Mouse (Mus musculus): ENCODE results near the gene Gm17509.
"Not testable (repeated sequence)": the region's sequence is repeated elsewhere in the genome, so short reads cannot be mapped to it uniquely, and the experiment has no call there.

Gm17509 gene

DNA sequence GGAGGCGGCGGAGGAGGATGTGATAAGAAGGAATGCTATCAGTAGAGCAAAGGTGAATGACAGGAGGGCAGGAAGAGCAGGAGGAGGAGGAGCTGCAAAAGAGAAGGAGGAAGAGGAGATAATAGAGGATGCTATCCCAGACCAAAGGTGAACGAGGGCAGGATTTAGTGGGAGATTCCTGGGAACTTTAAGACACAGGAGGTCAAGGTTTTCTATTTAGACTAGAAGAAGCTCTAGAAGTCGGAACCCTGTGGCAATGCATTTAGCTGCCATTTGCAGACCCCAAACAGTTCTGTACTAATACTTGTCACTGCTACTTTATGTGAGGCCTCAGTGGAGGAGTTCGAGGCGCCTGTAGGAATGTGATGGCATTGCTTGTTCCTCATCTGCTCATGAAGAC lies 12.6 kb downstream of the Gm17509 start, which contains the start of gene Emb:
Gene Emb, plus strand, starts transcription at position 301 of the 400 bp plus-strand sequence.
- no peak for DNase-seq (ENCODE audit: low spot score in 2 of 2)

DNA sequence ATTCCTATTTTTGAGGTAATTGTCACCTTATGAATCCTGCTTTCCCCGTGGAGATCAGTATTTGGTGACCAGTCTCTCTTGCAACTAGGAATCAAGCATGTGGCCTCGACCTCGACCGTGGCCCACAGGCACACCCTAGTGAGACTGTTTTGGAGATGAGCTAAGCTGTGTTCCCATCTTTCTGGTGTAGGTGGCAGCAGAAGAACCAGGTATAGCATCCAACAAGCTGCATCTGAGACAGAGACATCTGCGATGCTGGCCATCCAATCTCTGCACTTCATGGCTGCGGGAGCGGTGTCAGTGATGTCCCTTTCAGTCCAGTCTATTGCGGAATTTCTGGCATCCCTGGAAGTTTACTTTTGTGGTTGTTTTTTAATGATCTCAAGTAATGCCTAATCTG lies 14.8 kb downstream of the Gm17509 start:
- DNase-seq (ENCODE audit: low spot score in 2 of 2), result no peak

DNA sequence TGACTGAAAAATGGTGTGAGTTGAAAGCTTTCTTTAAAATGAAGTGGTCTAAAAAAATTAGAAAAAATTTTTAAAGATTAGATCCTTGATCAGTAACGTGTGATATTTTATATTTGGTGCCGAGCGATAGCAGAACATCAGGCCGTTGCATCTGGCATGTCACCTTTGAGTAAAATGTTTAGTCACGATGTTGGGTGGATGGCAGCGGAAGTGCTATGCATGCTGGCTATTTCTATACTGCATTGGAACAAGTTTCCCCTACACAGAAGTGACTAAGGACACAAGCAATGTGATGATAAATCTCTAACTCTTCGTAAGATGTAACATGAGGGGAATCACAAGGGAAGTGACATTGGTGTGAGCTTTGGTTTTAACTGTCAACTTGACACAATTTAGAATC lies 16.2 kb downstream of the Gm17509 start:
- no peak for DNase-seq (ENCODE audit: low spot score in 2 of 2)

DNA sequence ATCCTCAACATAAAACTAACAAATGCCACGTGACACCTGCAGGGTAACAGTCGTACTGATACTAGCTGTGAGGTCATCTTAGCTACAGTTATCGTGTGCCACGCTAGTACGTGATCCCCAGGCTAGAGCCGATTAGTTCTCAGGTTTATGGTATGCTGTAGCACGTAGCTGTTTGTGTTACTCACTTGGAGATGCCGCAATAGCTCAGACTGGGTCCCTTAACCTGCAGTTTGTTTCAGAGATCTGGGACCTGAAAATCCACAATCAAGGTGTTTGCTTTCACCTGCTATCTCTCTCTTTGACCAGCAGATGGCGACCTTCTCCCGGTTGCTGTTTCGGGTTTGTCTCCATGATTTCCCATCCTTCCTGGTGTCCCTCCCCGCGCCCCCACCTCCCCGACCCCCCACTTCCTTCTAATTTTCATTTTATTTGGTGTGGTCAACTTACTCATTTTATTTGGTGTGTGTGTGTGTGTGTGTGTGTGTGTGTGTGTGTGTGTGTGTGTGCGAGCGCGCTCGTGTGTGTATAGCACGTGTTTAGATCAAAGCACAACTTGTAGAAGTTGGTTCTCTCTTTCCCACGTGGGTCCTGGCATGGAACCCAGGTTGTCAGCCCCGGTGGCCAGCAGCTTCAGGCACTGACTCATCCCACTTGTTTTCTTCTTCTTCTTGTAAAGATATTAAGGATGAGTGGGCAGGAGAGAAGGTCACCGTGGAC lies 18.0 kb downstream of the Gm17509 start:
- no peak for DNase-seq (ENCODE audit: low spot score in 2 of 2)

GRCm38 (mm10) chr13:117198402-117199083 lies 22.3 kb downstream of the Gm17509 start:
- DNase-seq (ENCODE audit: low spot score in 2 of 2), result peak; percentile 85 to 90

- no peak for DNase-seq (ENCODE audit: low spot score in 2 of 2)
Measured at GRCm38 (mm10) chr13:117197666-117198065, 23.2 kb downstream of the Gm17509 start.

DNA sequence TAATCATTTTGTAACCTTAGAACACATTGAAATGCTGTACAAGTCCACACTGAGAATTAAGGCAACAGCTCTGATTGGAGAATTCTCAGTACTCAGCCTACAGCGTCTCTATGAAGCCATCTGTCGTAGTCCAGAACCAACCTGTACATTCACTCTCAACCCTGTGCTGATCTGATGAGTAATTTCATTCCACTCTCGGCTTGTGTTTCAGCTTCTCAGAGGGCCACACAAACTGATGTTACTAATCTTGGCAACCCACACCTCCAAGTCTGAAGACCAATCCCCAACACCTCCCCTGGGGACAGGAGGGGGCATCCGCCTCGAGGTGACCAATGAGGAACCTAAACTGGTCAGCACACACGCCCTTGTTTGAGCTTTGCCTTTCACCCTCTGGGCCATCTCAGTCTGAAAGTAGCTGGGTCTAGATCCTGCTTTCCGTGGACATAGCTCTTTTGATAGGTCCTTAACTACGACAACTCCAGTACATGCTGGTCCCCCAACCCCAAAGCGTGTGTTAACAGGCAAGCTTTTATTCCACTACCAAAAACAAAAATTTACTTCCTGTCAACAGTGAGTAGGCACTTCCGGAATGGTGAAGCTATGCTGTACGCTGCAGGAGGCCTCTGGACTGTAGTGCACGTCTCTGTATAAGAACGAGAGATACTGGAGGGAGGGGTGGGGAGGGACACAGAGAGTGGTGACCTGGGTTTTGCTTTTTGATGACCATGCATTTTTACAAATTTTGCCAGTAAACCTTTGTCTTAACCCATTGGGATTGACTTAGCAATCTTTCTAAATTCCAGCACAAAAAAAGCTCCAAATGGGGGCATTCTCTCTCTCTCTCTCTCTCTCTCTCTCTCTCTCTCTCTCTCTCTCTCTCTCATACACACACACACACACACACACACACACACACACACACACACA lies 25.0 kb downstream of the Gm17509 start:
- peak; percentile 50 to 68 for DNase-seq (ENCODE audit: low spot score in 2 of 2)

DNA sequence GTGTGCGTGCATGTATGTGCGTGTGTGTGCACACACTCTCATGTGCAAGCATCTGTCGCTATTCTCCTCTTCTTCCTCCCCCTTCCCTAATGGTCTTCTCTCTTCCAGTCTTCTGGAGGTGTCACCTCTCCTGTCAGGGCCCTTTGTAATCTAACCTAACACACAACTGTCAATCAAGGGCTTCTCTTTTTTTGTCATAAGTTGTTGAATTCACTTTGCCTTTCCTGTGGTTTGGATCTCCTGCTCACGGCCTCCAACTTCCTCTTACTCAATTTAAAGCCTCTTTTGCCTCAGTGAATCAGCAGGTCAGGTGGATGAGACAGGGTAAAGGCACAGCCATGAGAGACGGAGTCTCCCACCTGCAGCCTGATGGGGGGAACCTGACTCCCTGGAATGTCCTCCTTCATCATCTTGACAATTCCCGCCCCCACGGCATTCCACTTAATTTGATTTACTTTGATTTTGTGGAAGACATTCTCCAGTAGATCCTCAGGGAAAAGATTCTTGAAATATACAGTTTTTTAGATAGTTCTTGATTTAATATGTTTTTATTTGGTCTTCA lies 27.4 kb downstream of the Gm17509 start:
- DNase-seq (ENCODE audit: low spot score in 2 of 2), result no peak

DNA sequence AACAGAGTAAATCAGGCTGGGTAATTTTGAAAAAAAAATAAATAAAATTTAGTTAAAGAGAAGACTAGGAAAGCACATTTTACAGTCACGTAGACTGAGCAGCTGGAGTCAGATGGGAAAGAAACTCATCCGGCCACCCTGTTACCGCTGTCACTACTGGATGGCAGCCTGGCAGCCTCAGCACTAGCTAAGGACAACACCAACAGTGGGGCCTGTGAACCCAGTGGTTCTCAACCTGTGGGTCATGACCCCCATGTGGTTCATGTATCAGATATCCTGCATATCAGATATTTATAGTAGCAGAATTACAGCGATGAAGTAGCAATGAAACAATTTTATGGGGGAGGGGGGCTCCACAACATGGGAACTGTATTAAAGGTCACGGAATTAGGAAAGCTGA lies 28.7 kb downstream of the Gm17509 start:
- no peak for DNase-seq (ENCODE audit: low spot score in 2 of 2)

GRCm38 (mm10) chr13:117185329-117185728 lies 35.5 kb downstream of the Gm17509 start:
- DNase-seq (ENCODE audit: low spot score in 2 of 2), result no peak

GRCm38 (mm10) chr13:117183288-117183687 lies 37.6 kb downstream of the Gm17509 start:
- DNase-seq (ENCODE audit: low spot score in 2 of 2), result no peak

- not testable (repeated sequence) for DNase-seq (ENCODE audit: low spot score in 2 of 2)
Measured at GRCm38 (mm10) chr13:117180912-117181311, 40.0 kb downstream of the Gm17509 start.
